Mouse (Mus musculus): ENCODE measurements around the gene Tmem256. TPM values are rescaled to one million over a fixed set of nuclear protein-coding genes. Genes with fewer than 3 reads are reported as not detected.

The Tmem256 gene
- polyA plus RNA-seq (2014; fragmentation: Illumina TruSeq; extraction: RNeasy Lipid Tissue Mini Kit (QIAGEN cat#74804); ENCODE audit: low read depth, low replicate concordance), result 282 TPM

DNA sequence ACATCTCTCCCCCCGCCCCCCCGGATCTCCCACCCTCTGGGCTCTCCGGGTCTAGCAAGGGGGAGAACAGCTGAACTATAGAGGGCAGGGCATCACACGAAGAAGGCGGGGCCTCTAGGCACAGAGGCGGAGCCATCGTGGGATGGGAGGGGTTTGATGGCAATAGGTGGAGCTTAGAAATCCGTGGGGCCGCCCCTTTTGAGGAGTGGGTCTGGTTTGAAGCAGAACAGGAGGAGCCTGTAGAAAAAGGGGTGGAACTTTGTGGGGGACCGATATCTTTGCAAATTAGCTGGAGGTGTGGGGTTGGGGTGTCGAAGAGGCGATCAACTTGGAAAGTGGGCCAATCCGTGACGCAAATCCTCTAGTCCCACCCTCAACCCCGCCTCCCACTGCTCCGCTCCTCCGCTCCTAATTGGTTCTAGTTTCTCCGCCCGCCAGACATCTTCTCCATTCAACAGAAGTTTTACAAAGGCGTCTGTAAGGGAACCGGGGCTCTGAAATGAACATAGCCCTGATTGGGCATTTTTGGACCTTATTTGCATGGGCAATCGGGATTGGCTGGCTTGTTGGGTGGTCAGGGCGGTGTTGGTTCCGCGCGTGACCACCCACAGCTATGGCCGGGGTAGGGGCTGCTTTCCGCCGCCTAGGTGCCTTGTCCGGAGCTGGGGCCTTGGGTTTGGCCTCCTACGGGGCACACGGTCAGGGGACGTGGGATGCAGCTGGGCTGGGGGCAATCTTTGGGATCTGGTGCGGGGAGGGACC, at the start of gene Tmem256:
Tmem256 (plus strand) TSS at position 563 of the 762 bp plus-strand sequence.

GRCm38 (mm10) chr11:69795168-69795982, 42.9 kb upstream of the Tmem256 start, which contains the start of gene Chrnb1:
Gene Chrnb1, minus strand, starts transcription at chr11:69795943.

DNA sequence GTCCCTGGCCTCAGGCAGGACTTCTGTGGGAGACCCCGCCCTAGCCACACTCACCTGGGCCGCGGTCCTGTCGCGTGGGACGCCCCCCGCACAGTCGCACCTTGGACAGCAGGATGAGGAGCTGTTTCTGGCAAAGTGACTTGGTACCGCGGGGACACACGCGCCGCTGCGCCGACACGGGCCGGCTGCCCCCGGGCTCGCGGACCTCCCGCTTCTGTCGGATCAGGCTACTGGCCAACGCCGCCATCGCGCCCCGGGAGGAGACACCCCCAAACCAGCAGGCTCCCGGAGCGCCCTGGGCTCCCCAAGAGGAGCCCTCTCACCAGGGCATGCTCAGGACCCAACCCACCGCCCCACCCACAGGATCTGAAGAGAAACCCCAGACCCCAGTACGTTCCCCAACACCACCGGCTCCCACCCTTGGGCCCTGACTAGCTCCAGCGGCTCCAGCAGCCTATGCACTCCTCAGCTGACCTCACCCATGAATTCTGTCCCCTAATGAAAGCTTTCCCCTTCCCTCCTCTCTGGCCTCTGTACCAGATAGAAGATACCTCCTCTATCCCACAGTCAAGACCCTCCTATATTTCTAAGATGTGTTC, 36.8 kb upstream of the Tmem256 start, which contains the start of gene Fgf11:
Fgf11 (minus strand) TSS at position 479 of the 599 bp plus-strand sequence.

DNA sequence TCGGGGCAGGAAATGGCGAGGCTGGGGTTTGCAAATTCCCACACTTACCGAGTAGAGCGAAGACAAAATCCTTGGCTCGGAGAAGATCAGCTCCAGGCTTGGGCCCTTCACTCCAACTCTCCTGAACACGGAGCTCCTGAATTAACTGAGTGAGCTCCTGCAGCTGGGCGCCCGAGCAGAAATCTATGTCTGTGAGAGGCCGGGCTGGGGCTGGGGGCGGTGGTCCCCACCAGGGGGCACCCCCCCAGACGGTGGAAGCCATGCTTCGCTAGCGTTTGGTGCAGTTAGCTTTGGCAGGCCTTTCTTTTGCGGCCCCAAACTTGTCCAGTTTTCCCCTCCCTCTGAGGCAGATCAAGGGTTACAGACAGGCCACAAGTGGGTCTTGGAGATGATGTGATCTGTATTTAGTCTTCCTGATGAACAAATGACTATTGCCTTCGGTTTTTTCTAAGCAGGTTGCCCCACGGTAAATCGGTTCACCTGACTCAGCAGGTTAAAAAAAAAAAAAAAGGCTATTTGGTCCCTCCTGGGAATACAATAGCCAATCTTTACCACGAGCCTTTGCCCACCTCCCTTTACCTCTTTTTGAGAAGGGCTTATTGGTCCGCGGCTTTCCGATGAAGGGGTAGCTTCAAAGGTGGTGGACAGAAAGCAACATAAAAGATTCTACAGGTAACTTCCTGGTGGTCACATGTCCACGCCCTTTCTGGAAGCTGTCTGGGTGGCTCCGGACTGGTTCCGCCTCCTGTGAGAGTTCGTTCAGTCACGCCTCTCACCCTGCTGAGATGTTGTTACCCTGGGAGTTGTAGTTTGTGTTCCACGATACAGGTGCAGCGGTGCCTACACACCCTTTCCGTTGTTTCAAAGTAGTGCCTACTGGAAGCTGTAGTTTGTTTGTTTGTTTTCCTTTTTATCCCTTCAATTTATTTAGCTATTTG, 33.1 kb upstream of the Tmem256 start, which contains the start of gene Tmem102:
Tmem102 (minus strand) TSS at position 653 of the 938 bp plus-strand sequence.

GRCm38 (mm10) chr11:69815155-69815554, 23.2 kb upstream of the Tmem256 start, which contains the start of gene Gm39566:
Gene Gm39566, minus strand, starts transcription at chr11:69815298.

DNA sequence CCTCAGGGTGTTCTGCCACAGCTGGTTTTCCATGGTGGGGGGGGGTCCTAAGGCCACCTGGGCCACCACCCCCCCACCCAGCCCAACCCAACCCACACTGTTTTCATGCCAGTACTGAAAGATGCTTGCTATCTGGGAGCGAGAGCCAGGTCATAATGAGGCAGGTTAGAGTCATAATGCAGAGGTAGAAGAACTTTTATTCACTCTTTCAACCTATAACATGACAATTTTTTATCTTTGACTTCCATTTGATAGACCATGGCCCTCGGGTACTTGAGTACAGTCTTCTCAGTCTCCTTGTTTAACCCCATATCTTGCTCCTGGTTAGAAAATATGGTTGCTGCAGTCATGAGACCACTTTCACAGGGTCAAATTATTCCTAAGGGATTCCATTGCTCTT, 19.9 kb upstream of the Tmem256 start, which contains the start of gene Spem2:
Spem2 (minus strand) TSS at position 101 of the 400 bp plus-strand sequence.

DNA sequence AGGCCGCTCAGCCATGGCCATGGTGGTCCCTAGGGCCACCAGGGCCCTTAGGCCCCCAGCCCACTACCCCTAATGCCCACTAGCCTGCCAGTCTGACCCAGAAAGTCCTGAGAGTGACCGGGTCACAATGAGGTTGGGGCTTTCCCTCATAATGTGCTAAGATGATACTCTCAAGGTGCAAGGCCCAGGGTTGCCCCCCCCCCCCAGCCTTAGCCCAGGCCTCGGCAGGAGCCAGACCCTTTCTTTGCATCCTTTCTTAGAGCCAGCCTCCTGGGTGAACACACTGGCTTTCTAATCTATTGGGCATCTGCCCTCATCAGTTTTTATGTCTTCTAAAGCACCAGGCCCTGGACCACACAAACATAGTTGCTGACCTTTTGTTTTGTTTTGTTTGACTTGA, 16.2 kb upstream of the Tmem256 start, which contains the start of gene Spem1:
Spem1 (minus strand) TSS at position 101 of the 400 bp plus-strand sequence.

DNA sequence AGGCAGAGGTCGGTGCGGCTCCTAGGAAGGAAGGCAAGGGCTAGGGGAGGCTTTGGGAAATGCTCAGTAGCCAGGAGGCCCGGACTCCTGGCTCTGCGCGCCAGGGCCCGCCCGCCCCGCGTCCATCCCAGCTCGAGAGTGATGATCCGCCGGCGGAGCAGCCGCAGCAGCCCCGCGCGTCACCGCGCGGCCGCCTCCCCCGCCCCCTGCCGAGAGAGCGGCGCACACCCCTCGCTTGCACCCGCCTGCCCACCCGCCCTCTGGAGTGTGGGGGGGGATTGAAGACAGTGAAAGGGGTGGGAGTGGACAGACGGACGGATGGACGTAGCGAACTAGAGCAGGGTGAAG, 736 bp upstream of the Tmem256 start, which contains the start of gene Nlgn2:
Nlgn2 (minus strand) TSS at position 181 of the 348 bp plus-strand sequence.

DNA sequence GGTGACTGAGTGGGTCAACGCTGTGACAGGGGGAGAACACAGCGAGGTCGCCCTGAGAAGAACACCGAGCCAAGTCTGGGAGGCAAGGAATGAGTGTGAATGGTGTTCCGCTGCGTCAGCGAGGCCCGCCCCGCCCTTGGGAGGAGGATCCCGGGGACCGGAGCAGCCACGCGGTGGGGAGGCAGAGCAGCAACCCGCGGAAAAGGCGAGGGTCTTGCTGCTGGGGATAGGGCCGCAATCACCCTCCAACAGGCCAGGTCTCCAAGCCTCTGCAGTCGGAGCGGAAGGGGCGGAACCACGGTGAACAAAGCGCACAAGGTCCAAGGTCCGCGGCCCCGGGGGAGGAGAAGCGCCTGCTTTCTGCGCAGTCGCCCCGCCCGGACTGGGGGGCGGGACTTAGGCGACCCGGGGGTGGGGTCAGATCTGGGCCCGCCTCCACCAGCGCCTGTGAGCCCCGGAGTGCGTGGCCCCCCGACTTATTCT, 7.9 kb downstream of the Tmem256 start, which contains the start of gene Plscr3:
Plscr3 (plus strand) TSS at position 179 of the 483 bp plus-strand sequence.

DNA sequence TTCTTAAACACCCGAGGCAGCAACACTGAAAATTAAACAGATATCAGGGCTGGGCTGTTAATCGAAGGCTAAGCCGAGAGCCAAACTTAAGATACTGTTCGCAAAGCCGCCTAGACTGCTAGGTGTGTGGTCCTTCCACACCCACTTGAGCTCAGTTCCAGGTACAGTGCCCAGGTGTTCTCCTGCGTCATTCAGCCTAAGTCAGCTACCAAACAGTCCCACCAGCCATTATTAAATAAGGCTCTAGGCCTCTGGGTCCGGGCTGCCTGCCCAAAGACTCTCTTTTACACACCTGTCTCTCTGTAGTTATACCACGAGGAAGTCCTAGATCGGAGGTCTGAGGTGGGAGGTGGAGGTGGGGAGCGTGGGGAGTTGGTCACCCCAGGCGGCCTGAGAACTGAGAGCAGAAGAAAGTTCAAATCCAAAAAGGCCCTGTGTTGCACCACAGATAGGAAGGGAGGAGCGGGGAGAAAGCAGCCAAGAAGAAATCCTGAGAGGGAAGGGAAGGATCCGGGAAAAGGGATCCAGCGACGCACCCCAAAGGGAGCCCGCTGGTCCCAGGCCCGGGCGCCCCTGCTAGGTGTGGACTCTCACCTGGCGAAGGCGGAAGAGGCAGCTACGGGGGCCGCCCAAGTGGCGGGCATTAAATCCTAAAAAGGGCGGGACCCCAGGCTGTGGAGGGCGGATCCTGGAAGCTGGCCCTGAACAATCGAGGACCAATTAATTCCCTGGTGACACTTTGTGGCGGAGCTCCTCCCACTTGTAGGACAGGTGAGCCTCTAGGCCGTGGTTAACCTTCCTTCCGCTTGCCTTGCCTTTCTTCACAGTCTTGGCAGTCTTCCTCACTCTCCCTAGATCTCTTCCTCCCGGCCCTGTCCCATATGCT, 20.0 kb downstream of the Tmem256 start, which contains the start of gene Tnk1:
Tnk1 (minus strand) TSS at position 618 of the 886 bp plus-strand sequence.

GRCm38 (mm10) chr11:69877878-69878277, 39.6 kb downstream of the Tmem256 start, which contains the start of gene Tmem95:
Gene Tmem95, minus strand, starts transcription at chr11:69878018.

DNA sequence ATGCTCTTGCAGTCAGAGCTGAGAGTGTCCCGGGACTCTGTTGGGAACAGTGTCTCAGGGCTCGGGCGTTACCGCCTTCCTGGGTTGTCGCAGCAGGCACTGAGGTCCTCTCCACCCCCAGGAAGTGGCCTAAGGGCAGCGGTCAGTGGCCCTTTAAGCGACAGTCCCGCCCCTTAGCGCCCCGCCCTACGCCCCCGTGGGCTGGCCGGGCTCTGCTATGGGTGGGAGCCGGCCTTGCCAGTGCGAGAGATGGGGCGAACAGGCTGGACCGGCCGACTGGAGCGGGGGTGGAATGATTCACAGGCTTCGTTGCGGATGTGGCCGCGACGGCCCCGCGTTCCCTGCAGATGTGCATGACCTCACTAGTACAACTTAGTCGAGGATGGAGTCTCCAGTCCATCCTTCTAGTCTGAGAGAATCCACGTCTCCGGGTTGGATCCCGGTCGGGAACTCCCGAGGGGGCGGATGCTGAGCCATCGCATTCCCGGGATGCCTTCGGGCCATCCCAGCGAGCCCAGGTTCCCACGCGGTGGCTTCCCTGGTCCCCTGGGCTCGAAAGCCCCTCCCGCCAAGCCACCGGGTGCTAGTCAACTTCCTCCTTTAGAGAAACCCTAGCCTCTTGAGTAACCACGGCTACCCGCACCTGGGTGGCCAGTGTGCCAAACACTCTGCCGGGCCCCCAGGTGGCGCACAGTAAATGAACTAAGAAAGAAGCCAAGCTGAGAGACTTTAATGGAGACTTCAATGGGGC, 42.7 kb downstream of the Tmem256 start, which contains the start of gene Kctd11:
Kctd11 (minus strand) TSS at position 554 of the 751 bp plus-strand sequence.

Other genes with a start within 250 kb of the Tmem256 start
- gene Atp1b2, start 232.6 kb upstream of the Tmem256 start, polyA plus RNA-seq (2014; fragmentation: Illumina TruSeq; extraction: RNeasy Lipid Tissue Mini Kit (QIAGEN cat#74804); ENCODE audit: low read depth, low replicate concordance), result 18.5 TPM
- not detected for gene Shbg, start 220.6 kb upstream of the Tmem256 start, polyA plus RNA-seq (2014; fragmentation: Illumina TruSeq; extraction: RNeasy Lipid Tissue Mini Kit (QIAGEN cat#74804); ENCODE audit: low read depth, low replicate concordance)
- gene Sat2, start 216.5 kb upstream of the Tmem256 start, polyA plus RNA-seq (2014; fragmentation: Illumina TruSeq; extraction: RNeasy Lipid Tissue Mini Kit (QIAGEN cat#74804); ENCODE audit: low read depth, low replicate concordance), result 7.8 TPM
- 102 TPM for gene Fxr2, start 205.5 kb upstream of the Tmem256 start, polyA plus RNA-seq (2014; fragmentation: Illumina TruSeq; extraction: RNeasy Lipid Tissue Mini Kit (QIAGEN cat#74804); ENCODE audit: low read depth, low replicate concordance)
- not detected for gene Sox15, start 183.2 kb upstream of the Tmem256 start, polyA plus RNA-seq (2014; fragmentation: Illumina TruSeq; extraction: RNeasy Lipid Tissue Mini Kit (QIAGEN cat#74804); ENCODE audit: low read depth, low replicate concordance)
- gene Mpdu1, start 175.9 kb upstream of the Tmem256 start, polyA plus RNA-seq (2014; fragmentation: Illumina TruSeq; extraction: RNeasy Lipid Tissue Mini Kit (QIAGEN cat#74804); ENCODE audit: low read depth, low replicate concordance), result 26.2 TPM
- 10.7 TPM for gene Cd68, start 172.4 kb upstream of the Tmem256 start, polyA plus RNA-seq (2014; fragmentation: Illumina TruSeq; extraction: RNeasy Lipid Tissue Mini Kit (QIAGEN cat#74804); ENCODE audit: low read depth, low replicate concordance)
- gene Eif4a1, start 166.1 kb upstream of the Tmem256 start, polyA plus RNA-seq (2014; fragmentation: Illumina TruSeq; extraction: RNeasy Lipid Tissue Mini Kit (QIAGEN cat#74804); ENCODE audit: low read depth, low replicate concordance), result 274 TPM
- 55.9 TPM for gene Senp3, start 156.4 kb upstream of the Tmem256 start, polyA plus RNA-seq (2014; fragmentation: Illumina TruSeq; extraction: RNeasy Lipid Tissue Mini Kit (QIAGEN cat#74804); ENCODE audit: low read depth, low replicate concordance)
- 3.4 TPM for gene Tnfsf13, start 152.7 kb upstream of the Tmem256 start, polyA plus RNA-seq (2014; fragmentation: Illumina TruSeq; extraction: RNeasy Lipid Tissue Mini Kit (QIAGEN cat#74804); ENCODE audit: low read depth, low replicate concordance)
- gene Tnfsf12, start 142.7 kb upstream of the Tmem256 start, polyA plus RNA-seq (2014; fragmentation: Illumina TruSeq; extraction: RNeasy Lipid Tissue Mini Kit (QIAGEN cat#74804); ENCODE audit: low read depth, low replicate concordance), result 19.9 TPM
- 10.4 TPM for gene Tnfsfm13, start 142.4 kb upstream of the Tmem256 start, polyA plus RNA-seq (2014; fragmentation: Illumina TruSeq; extraction: RNeasy Lipid Tissue Mini Kit (QIAGEN cat#74804); ENCODE audit: low read depth, low replicate concordance)
- gene Polr2a, start 79.9 kb upstream of the Tmem256 start, polyA plus RNA-seq (2014; fragmentation: Illumina TruSeq; extraction: RNeasy Lipid Tissue Mini Kit (QIAGEN cat#74804); ENCODE audit: low read depth, low replicate concordance), result 20.8 TPM
- gene Slc35g3, start 76.5 kb upstream of the Tmem256 start, polyA plus RNA-seq (2014; fragmentation: Illumina TruSeq; extraction: RNeasy Lipid Tissue Mini Kit (QIAGEN cat#74804); ENCODE audit: low read depth, low replicate concordance), result not detected
- gene Zbtb4, start 72.6 kb upstream of the Tmem256 start, polyA plus RNA-seq (2014; fragmentation: Illumina TruSeq; extraction: RNeasy Lipid Tissue Mini Kit (QIAGEN cat#74804); ENCODE audit: low read depth, low replicate concordance), result 24.0 TPM
- 7.0 TPM for gene Chrnb1, start 42.6 kb upstream of the Tmem256 start, polyA plus RNA-seq (2014; fragmentation: Illumina TruSeq; extraction: RNeasy Lipid Tissue Mini Kit (QIAGEN cat#74804); ENCODE audit: low read depth, low replicate concordance)
- gene Fgf11, start 36.7 kb upstream of the Tmem256 start, polyA plus RNA-seq (2014; fragmentation: Illumina TruSeq; extraction: RNeasy Lipid Tissue Mini Kit (QIAGEN cat#74804); ENCODE audit: low read depth, low replicate concordance), result 3.8 TPM
- gene Tmem102, start 32.9 kb upstream of the Tmem256 start, polyA plus RNA-seq (2014; fragmentation: Illumina TruSeq; extraction: RNeasy Lipid Tissue Mini Kit (QIAGEN cat#74804); ENCODE audit: low read depth, low replicate concordance), result not detected
- gene Gm39566, start 23.2 kb upstream of the Tmem256 start, polyA plus RNA-seq (2014; fragmentation: Illumina TruSeq; extraction: RNeasy Lipid Tissue Mini Kit (QIAGEN cat#74804); ENCODE audit: low read depth, low replicate concordance), result not detected
- gene Spem2, start 20.0 kb upstream of the Tmem256 start, polyA plus RNA-seq (2014; fragmentation: Illumina TruSeq; extraction: RNeasy Lipid Tissue Mini Kit (QIAGEN cat#74804); ENCODE audit: low read depth, low replicate concordance), result not detected
- not detected for gene Spem1, start 16.3 kb upstream of the Tmem256 start, polyA plus RNA-seq (2014; fragmentation: Illumina TruSeq; extraction: RNeasy Lipid Tissue Mini Kit (QIAGEN cat#74804); ENCODE audit: low read depth, low replicate concordance)
- gene Nlgn2, start 730 bp upstream of the Tmem256 start, polyA plus RNA-seq (2014; fragmentation: Illumina TruSeq; extraction: RNeasy Lipid Tissue Mini Kit (QIAGEN cat#74804); ENCODE audit: low read depth, low replicate concordance), result 5.0 TPM
- 23.8 TPM for gene Plscr3, start 7.9 kb downstream of the Tmem256 start, polyA plus RNA-seq (2014; fragmentation: Illumina TruSeq; extraction: RNeasy Lipid Tissue Mini Kit (QIAGEN cat#74804); ENCODE audit: low read depth, low replicate concordance)
- not detected for gene Tnk1, start 20.2 kb downstream of the Tmem256 start, polyA plus RNA-seq (2014; fragmentation: Illumina TruSeq; extraction: RNeasy Lipid Tissue Mini Kit (QIAGEN cat#74804); ENCODE audit: low read depth, low replicate concordance)
- gene Tmem95, start 39.5 kb downstream of the Tmem256 start, polyA plus RNA-seq (2014; fragmentation: Illumina TruSeq; extraction: RNeasy Lipid Tissue Mini Kit (QIAGEN cat#74804); ENCODE audit: low read depth, low replicate concordance), result not detected
- 4.2 TPM for gene Kctd11, start 42.9 kb downstream of the Tmem256 start, polyA plus RNA-seq (2014; fragmentation: Illumina TruSeq; extraction: RNeasy Lipid Tissue Mini Kit (QIAGEN cat#74804); ENCODE audit: low read depth, low replicate concordance)
- gene Acap1, start 57.0 kb downstream of the Tmem256 start, polyA plus RNA-seq (2014; fragmentation: Illumina TruSeq; extraction: RNeasy Lipid Tissue Mini Kit (QIAGEN cat#74804); ENCODE audit: low read depth, low replicate concordance), result 0.81 TPM
- 2.9 TPM for gene 2810408A11Rik, start 62.5 kb downstream of the Tmem256 start, polyA plus RNA-seq (2014; fragmentation: Illumina TruSeq; extraction: RNeasy Lipid Tissue Mini Kit (QIAGEN cat#74804); ENCODE audit: low read depth, low replicate concordance)
- gene Neurl4, start 62.6 kb downstream of the Tmem256 start, polyA plus RNA-seq (2014; fragmentation: Illumina TruSeq; extraction: RNeasy Lipid Tissue Mini Kit (QIAGEN cat#74804); ENCODE audit: low read depth, low replicate concordance), result 37.7 TPM
- gene Gps2, start 75.4 kb downstream of the Tmem256 start, polyA plus RNA-seq (2014; fragmentation: Illumina TruSeq; extraction: RNeasy Lipid Tissue Mini Kit (QIAGEN cat#74804); ENCODE audit: low read depth, low replicate concordance), result 44.4 TPM
- 482 TPM for gene Eif5a, start 83.4 kb downstream of the Tmem256 start, polyA plus RNA-seq (2014; fragmentation: Illumina TruSeq; extraction: RNeasy Lipid Tissue Mini Kit (QIAGEN cat#74804); ENCODE audit: low read depth, low replicate concordance)
- gene Ybx2, start 97.3 kb downstream of the Tmem256 start, polyA plus RNA-seq (2014; fragmentation: Illumina TruSeq; extraction: RNeasy Lipid Tissue Mini Kit (QIAGEN cat#74804); ENCODE audit: low read depth, low replicate concordance), result 32.3 TPM
- gene Slc2a4, start 109.7 kb downstream of the Tmem256 start, polyA plus RNA-seq (2014; fragmentation: Illumina TruSeq; extraction: RNeasy Lipid Tissue Mini Kit (QIAGEN cat#74804); ENCODE audit: low read depth, low replicate concordance), result 385 TPM
- 0.58 TPM for gene Cldn7, start 126.3 kb downstream of the Tmem256 start, polyA plus RNA-seq (2014; fragmentation: Illumina TruSeq; extraction: RNeasy Lipid Tissue Mini Kit (QIAGEN cat#74804); ENCODE audit: low read depth, low replicate concordance)
- gene Ctdnep1, start 142.6 kb downstream of the Tmem256 start, polyA plus RNA-seq (2014; fragmentation: Illumina TruSeq; extraction: RNeasy Lipid Tissue Mini Kit (QIAGEN cat#74804); ENCODE audit: low read depth, low replicate concordance), result 146 TPM
- gene Elp5, start 144.0 kb downstream of the Tmem256 start, polyA plus RNA-seq (2014; fragmentation: Illumina TruSeq; extraction: RNeasy Lipid Tissue Mini Kit (QIAGEN cat#74804); ENCODE audit: low read depth, low replicate concordance), result 52.8 TPM
- 418 TPM for gene Gabarap, start 152.6 kb downstream of the Tmem256 start, polyA plus RNA-seq (2014; fragmentation: Illumina TruSeq; extraction: RNeasy Lipid Tissue Mini Kit (QIAGEN cat#74804); ENCODE audit: low read depth, low replicate concordance)
- 25.3 TPM for gene Phf23, start 157.3 kb downstream of the Tmem256 start, polyA plus RNA-seq (2014; fragmentation: Illumina TruSeq; extraction: RNeasy Lipid Tissue Mini Kit (QIAGEN cat#74804); ENCODE audit: low read depth, low replicate concordance)
- 5.6 TPM for gene Dvl2, start 162.1 kb downstream of the Tmem256 start, polyA plus RNA-seq (2014; fragmentation: Illumina TruSeq; extraction: RNeasy Lipid Tissue Mini Kit (QIAGEN cat#74804); ENCODE audit: low read depth, low replicate concordance)
- gene Acadvl, start 176.9 kb downstream of the Tmem256 start, polyA plus RNA-seq (2014; fragmentation: Illumina TruSeq; extraction: RNeasy Lipid Tissue Mini Kit (QIAGEN cat#74804); ENCODE audit: low read depth, low replicate concordance), result 1,086 TPM
- 3.2 TPM for gene Dlg4, start 178.4 kb downstream of the Tmem256 start, polyA plus RNA-seq (2014; fragmentation: Illumina TruSeq; extraction: RNeasy Lipid Tissue Mini Kit (QIAGEN cat#74804); ENCODE audit: low read depth, low replicate concordance)
- gene Asgr1, start 215.6 kb downstream of the Tmem256 start, polyA plus RNA-seq (2014; fragmentation: Illumina TruSeq; extraction: RNeasy Lipid Tissue Mini Kit (QIAGEN cat#74804); ENCODE audit: low read depth, low replicate concordance), result 0.50 TPM